Mouse (Mus musculus) lung, embryonic 15.5 days (tissue): ENCODE measurements around the gene Tead1. TPM values are rescaled to one million over a fixed set of nuclear protein-coding genes. Genes with fewer than 3 reads are reported as not detected.
A peak's percentile ranks its signal among the peaks of the same experiment; 100 is the strongest.

Experiments used
- ATAC-seq: fragments of 200-750 bp; cut with Nextera tagmentation; 2 replicates; pipeline ENCODE4 v1.8.0; 2017; ENCODE audit warnings: moderate number of reproducible peaks, borderline replicate concordance; ENCODE audit not compliant: low FRiP score, low TSS enrichment; ENCODE audit errors: extremely low read depth
- H3K27ac ChIP-seq: fragments of 300-500 bp; sonication (generic); 2 replicates; pipeline ENCODE4 v1.5.1; 2015; ENCODE audit warnings: moderate library complexity, mild to moderate bottlenecking, inconsistent platforms
- H3K27me3 ChIP-seq: fragments of 300-500 bp; sonication (generic); 2 replicates; pipeline ENCODE4 v1.6.1; 2015; ENCODE audit warnings: inconsistent platforms
- H3K36me3 ChIP-seq: fragments of 300-500 bp; sonication (generic); 2 replicates; pipeline ENCODE4 v1.6.1; 2015; ENCODE audit warnings: inconsistent platforms
- H3K4me1 ChIP-seq: fragments of 300-500 bp; sonication (generic); 2 replicates; pipeline ENCODE4 v1.6.1; 2015; ENCODE audit warnings: inconsistent platforms
- H3K4me2 ChIP-seq: fragments of 300-500 bp; sonication (generic); 2 replicates; pipeline ENCODE4 v1.6.1; 2015; ENCODE audit warnings: inconsistent platforms, mild to moderate bottlenecking, moderate library complexity
- H3K4me3 ChIP-seq: fragments of 300-500 bp; sonication (generic); 2 replicates; pipeline ENCODE4 v1.5.1; 2015; ENCODE audit warnings: mild to moderate bottlenecking, inconsistent platforms
- H3K9ac ChIP-seq: fragments of 300-500 bp; sonication (generic); 2 replicates; pipeline ENCODE4 v1.6.1; 2015; ENCODE audit warnings: inconsistent platforms
- H3K9me3 ChIP-seq: fragments of 300-500 bp; sonication (generic); 2 replicates; pipeline ENCODE4 v1.6.1; 2016; ENCODE audit warnings: inconsistent platforms
- WGBS: fragments of 180-500 bp; shearing (Covaris S2); methylation state at CpG from one replicate; pipeline ENCODE4 v1.1.7; 2015; 5-methylcytosine and 5-hydroxymethylcytosine counted together
- polyA plus RNA-seq: library from polyadenylated mRNA; unstranded; fragments of >200 nt; fragmentation: Nextera tagmentation; extraction: Ambion mirVana; gene quantifications from 2 replicates; pipeline ENCODE4 v1.2.1, GENCODE M21; 2015

The Tead1 gene
- polyA plus RNA-seq = 23.1 and 30.0 TPM in 2 replicates

GRCm38 (mm10) chr7:112679171-112679512 lies at the start of gene Tead1:
Tead1 (plus strand) TSS chr7:112679318.
- peaks cover 30% of the 10 kb centered on the region for H3K4me1 ChIP-seq
- no peaks in the 10 kb centered on the region for H3K27me3 ChIP-seq
- WGBS = under 1% methylated on average over 57 of the region's 57 CpGs
- peak within 1 kb of the TSS; percentile 93 for H3K9ac ChIP-seq
- peak within 1 kb of the TSS; percentile 81 for H3K4me3 ChIP-seq
- no peaks in the 10 kb centered on the region for H3K9me3 ChIP-seq
- peak within 1 kb of the TSS; percentile 99 for H3K27ac ChIP-seq
- H3K4me2 ChIP-seq = peak within 1 kb of the TSS; percentile 79
- ATAC-seq = peak; percentile 90
- no peaks in the 10 kb centered on the region for H3K36me3 ChIP-seq

GRCm38 (mm10) chr7:112634505-112635213 lies 44.5 kb upstream of the Tead1 start:
- no peak for ATAC-seq
- WGBS = 64% methylated on average over 10 of the region's 10 CpGs
- no peak overlapping the region for H3K27ac ChIP-seq

GRCm38 (mm10) chr7:112635936-112636335 lies 43.2 kb upstream of the Tead1 start:
- Histone ChIP-seq H3K9ac (no peak overlapping the region), H3K4me3 (no peak overlapping the region), H3K27me3 (no peaks in the 10 kb centered on the region), H3K4me1 (no peaks in the 10 kb centered on the region), H3K4me2 (no peak overlapping the region), H3K9me3 (no peaks in the 10 kb centered on the region), H3K36me3 (no peaks in the 10 kb centered on the region), H3K27ac (no peak overlapping the region)
- WGBS = 95% methylated on average over 2 of the region's 2 CpGs
- ATAC-seq = no peak

More at GRCm38 (mm10) chr7:112634505-112635213, 44.5 kb upstream of the Tead1 start:
- H3K9ac ChIP-seq = no peak overlapping the region
- no peak overlapping the region for H3K4me2 ChIP-seq
- no peaks in the 10 kb centered on the region for H3K27me3 ChIP-seq
- H3K4me1 ChIP-seq = no peaks in the 10 kb centered on the region
- H3K4me3 ChIP-seq = no peak overlapping the region
- no peaks in the 10 kb centered on the region for H3K9me3 ChIP-seq
- no peaks in the 10 kb centered on the region for H3K36me3 ChIP-seq

GRCm38 (mm10) chr7:112643866-112644543 lies 35.1 kb upstream of the Tead1 start:
- ATAC-seq = no peak
- Histone ChIP-seq H3K4me3 (no peak overlapping the region), H3K4me1 (peaks cover 11% of the 10 kb centered on the region; the same call in 1 of the 2 replicates), H3K36me3 (no peaks in the 10 kb centered on the region), H3K4me2 (no peak overlapping the region), H3K27ac (no peak overlapping the region), H3K27me3 (no peaks in the 10 kb centered on the region), H3K9ac (no peak overlapping the region), H3K9me3 (no peaks in the 10 kb centered on the region)
- WGBS = 83% methylated on average over 6 of the region's 6 CpGs

- Histone ChIP-seq H3K36me3 (no peaks in the 10 kb centered on the region), H3K9ac (no peak overlapping the region), H3K9me3 (no peaks in the 10 kb centered on the region), H3K27me3 (no peaks in the 10 kb centered on the region), H3K27ac (no peak overlapping the region), H3K4me3 (no peak overlapping the region), H3K4me2 (no peak overlapping the region), H3K4me1 (peaks cover 11% of the 10 kb centered on the region; the same call in 1 of the 2 replicates)
- WGBS = 78% methylated on average over 6 of the region's 6 CpGs
- no peak for ATAC-seq
Measured at GRCm38 (mm10) chr7:112644701-112645100, 34.4 kb upstream of the Tead1 start.

GRCm38 (mm10) chr7:112645724-112646123 lies 33.4 kb upstream of the Tead1 start:
- no peaks in the 10 kb centered on the region for H3K36me3 ChIP-seq
- peaks cover 11% of the 10 kb centered on the region; the same call in 1 of the 2 replicates for H3K4me1 ChIP-seq
- WGBS = 71% methylated on average over 2 of the region's 2 CpGs
- H3K27ac ChIP-seq = no peak overlapping the region
- H3K27me3 ChIP-seq = no peaks in the 10 kb centered on the region
- no peak overlapping the region for H3K4me2 ChIP-seq
- no peaks in the 10 kb centered on the region for H3K9me3 ChIP-seq
- H3K9ac ChIP-seq = no peak overlapping the region
- no peak overlapping the region for H3K4me3 ChIP-seq
- no peak for ATAC-seq

GRCm38 (mm10) chr7:112647417-112647816 lies 31.7 kb upstream of the Tead1 start:
- peaks cover 11% of the 10 kb centered on the region; the same call in 1 of the 2 replicates for H3K4me1 ChIP-seq
- no peaks in the 10 kb centered on the region for H3K9me3 ChIP-seq
- ATAC-seq = no peak

GRCm38 (mm10) chr7:112656141-112656662 lies 22.9 kb upstream of the Tead1 start:
- ATAC-seq = peak; percentile 84
- Histone ChIP-seq H3K36me3 (no peaks in the 10 kb centered on the region), H3K27me3 (no peaks in the 10 kb centered on the region), H3K4me2 (peak overlapping the region; percentile 14; the same call in 1 of the 2 replicates), H3K27ac (peak overlapping the region; percentile 63), H3K9me3 (no peaks in the 10 kb centered on the region), H3K4me1 (peaks cover 26% of the 10 kb centered on the region), H3K4me3 (no peak overlapping the region), H3K9ac (no peak overlapping the region)
- 4% methylated on average over 9 of the region's 9 CpGs for WGBS

More at GRCm38 (mm10) chr7:112647417-112647816, 31.7 kb upstream of the Tead1 start:
- no peaks in the 10 kb centered on the region for H3K36me3 ChIP-seq
- H3K4me2 ChIP-seq = no peak overlapping the region
- no peaks in the 10 kb centered on the region for H3K27me3 ChIP-seq
- no peak overlapping the region for H3K27ac ChIP-seq
- H3K4me3 ChIP-seq = no peak overlapping the region
- 74% methylated on average over 4 of the region's 4 CpGs for WGBS
- H3K9ac ChIP-seq = no peak overlapping the region

GRCm38 (mm10) chr7:112658939-112659338 lies 20.2 kb upstream of the Tead1 start:
- Histone ChIP-seq H3K4me2 (no peak overlapping the region), H3K4me1 (peaks cover 47% of the 10 kb centered on the region), H3K27ac (no peak overlapping the region), H3K9me3 (no peaks in the 10 kb centered on the region), H3K27me3 (no peaks in the 10 kb centered on the region), H3K4me3 (no peak overlapping the region), H3K36me3 (no peaks in the 10 kb centered on the region), H3K9ac (no peak overlapping the region)
- WGBS = 90% methylated on average over 3 of the region's 3 CpGs
- no peak for ATAC-seq

GRCm38 (mm10) chr7:112659816-112660215 lies 19.3 kb upstream of the Tead1 start:
- Histone ChIP-seq H3K4me1 (peaks cover 48% of the 10 kb centered on the region), H3K27me3 (no peaks in the 10 kb centered on the region), H3K9ac (no peak overlapping the region)

GRCm38 (mm10) chr7:112660325-112660724 lies 18.8 kb upstream of the Tead1 start:
- no peak overlapping the region for H3K4me3 ChIP-seq
- 20% methylated on average over 1 of the region's 1 CpGs for WGBS
- peak overlapping the region; percentile 29; the same call in 1 of the 2 replicates for H3K27ac ChIP-seq
- no peaks in the 10 kb centered on the region for H3K27me3 ChIP-seq
- H3K9me3 ChIP-seq = no peaks in the 10 kb centered on the region; the same call in 1 of the 2 replicates
- peaks cover 48% of the 10 kb centered on the region for H3K4me1 ChIP-seq
- H3K4me2 ChIP-seq = no peak overlapping the region
- H3K9ac ChIP-seq = no peak overlapping the region
- no peaks in the 10 kb centered on the region for H3K36me3 ChIP-seq
- ATAC-seq = no peak; the same call in 1 of the 2 replicates

More at GRCm38 (mm10) chr7:112659816-112660215, 19.3 kb upstream of the Tead1 start:
- ATAC-seq = no peak
- H3K4me3 ChIP-seq = no peak overlapping the region
- no peaks in the 10 kb centered on the region; the same call in 1 of the 2 replicates for H3K9me3 ChIP-seq
- no peak overlapping the region for H3K27ac ChIP-seq
- H3K4me2 ChIP-seq = no peak overlapping the region
- no peaks in the 10 kb centered on the region for H3K36me3 ChIP-seq
- WGBS = 47% methylated on average over 5 of the region's 5 CpGs
